In the genomic region with DNA sequence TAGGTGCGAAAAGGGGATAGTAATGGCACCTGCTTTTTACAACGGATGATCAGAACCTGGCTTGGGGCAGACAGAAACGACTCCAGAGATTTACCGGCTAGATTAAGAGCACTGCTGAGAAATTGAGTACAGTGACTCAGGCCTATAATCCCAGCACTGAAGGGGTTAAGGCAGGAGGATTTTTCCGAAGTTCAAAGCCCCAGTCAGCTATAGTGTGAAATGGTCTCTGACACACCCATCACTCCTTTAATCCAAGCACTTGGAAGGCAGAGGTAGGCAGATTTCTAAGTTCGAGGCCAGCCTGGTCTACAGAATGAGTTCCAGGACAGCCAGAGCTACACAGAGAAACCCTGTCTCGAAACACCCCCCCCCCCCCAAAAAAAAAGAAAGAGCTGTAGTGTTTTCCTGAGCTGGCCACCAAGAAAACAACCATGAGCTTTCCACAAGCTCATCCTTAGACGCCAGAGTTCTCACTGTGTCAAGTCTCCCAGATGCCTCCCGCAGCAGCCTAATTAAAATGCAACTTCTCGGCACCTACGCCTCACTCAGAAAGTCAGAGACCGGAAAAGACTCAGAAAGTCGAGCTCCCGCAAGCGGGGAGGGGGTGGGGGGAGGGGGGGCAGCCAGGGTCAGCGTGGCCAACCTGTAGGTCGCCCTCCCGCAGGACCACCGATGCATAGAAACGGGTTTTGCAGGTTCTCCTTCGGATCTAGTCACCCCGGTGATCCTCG, we compare ENCODE assay signal across 8 mouse cellular contexts. TPM values are rescaled to one million over a fixed set of nuclear protein-coding genes. Genes with fewer than 3 reads are reported as not detected.
DNase-seq lines count a peak whose midpoint lies in the region; ATAC-seq and TF ChIP-seq lines count a peak whose summit lies in the region.

No protein-coding gene starts in this region.

- no peaks in the 10 kb centered on the region for H3K9me3 ChIP-seq in hindbrain, embryonic 15.5 days

- no peaks in the 10 kb centered on the region for H3K27me3 ChIP-seq in hindbrain, embryonic 15.5 days

- TF ChIP-seq POLR2A in cortical plate, adult 2 months (IDR thresholded peaks at IDR 0.05; ENCODE audit: extremely low read depth, insufficient read depth, low read length), result no peak

- H3K4me1 ChIP-seq in cortical plate, adult 2 months (ENCODE audit: control insufficient read depth, insufficient read depth, low read length), result no peaks in the 10 kb centered on the region
- peaks cover 6% of the 10 kb centered on the region; the same call in 1 of the 2 replicates for H3K4me1 ChIP-seq in hindbrain, embryonic 15.5 days (replicated peaks)

- WGBS in hindbrain, embryonic 15.5 days, result 19% methylated on average over 22 of the region's 23 CpGs

- peak overlapping the region; percentile 97 for H3K4me2 ChIP-seq in hindbrain, embryonic 15.5 days

- DNase-seq in right cerebral cortex, adult 18-20 months, result peak; percentile 32
- DNase-seq in right cerebral cortex, postnatal 36 days (ENCODE audit: low spot score in 2 of 2), result no peak
- peak; percentile 25 for DNase-seq in mesoderm, embryonic 11.5 days (ENCODE audit: low read depth, low spot score)
- no peak for DNase-seq in natural killer cell, adult 2 months (ENCODE audit: low spot score in 2 of 2)
- DNase-seq in cerebellum, adult 11-12 months, result no peak
- DNase-seq in gastrocnemius, adult 8-10 months (ENCODE audit: low spot score in 2 of 2), result no peak

- H3K36me3 ChIP-seq in hindbrain, embryonic 15.5 days, result no peaks in the 10 kb centered on the region

- no peak for TF ChIP-seq CTCF in cortical plate, adult 2 months (IDR thresholded peaks at IDR 0.05; ENCODE audit: extremely low read depth, insufficient read depth, low read length)

- H3K4me3 ChIP-seq in cortical plate, adult 2 months (ENCODE audit: insufficient read depth, low read length), result peak overlapping the region; percentile 60
- H3K4me3 ChIP-seq in hindbrain, embryonic 15.5 days, result peak overlapping the region; percentile 49

- H3K27ac ChIP-seq in cortical plate, adult 2 months (ENCODE audit: insufficient read depth, low read length), result peak overlapping the region; percentile 61; the same call in 1 of the 2 replicates
- no peak overlapping the region for H3K27ac ChIP-seq in hindbrain, embryonic 15.5 days (replicated peaks)

- H3K9ac ChIP-seq in hindbrain, embryonic 15.5 days, result peak overlapping the region; percentile 45; the same call in 1 of the 2 replicates

- ATAC-seq in hindbrain, embryonic 15.5 days (ENCODE audit: low FRiP score, low read depth), result no peak; the same call in none of the 2 replicates

RNA-seq across cellular contexts. Expression of a gene that starts 0.8 kb away (rescaled TPM):
- polyA plus RNA-seq in cortical plate, adult 2 months (2012; rRNA removed), result 1.9 and 2.6 TPM in 2 replicates
- polyA plus RNA-seq in hindbrain, embryonic 15.5 days (2015; fragmentation: Nextera tagmentation; extraction: Ambion mirVana), result 2.2 and 2.4 TPM in 2 replicates
- total RNA-seq in gastrocnemius, adult 8-10 months (2022), result 1 to 10 TPM; 5.0 to 9.6 (median 5.9) TPM

RNA-seq across cellular contexts. Expression of a gene that starts 35.3 kb away (rescaled TPM):
- polyA plus RNA-seq in cortical plate, adult 2 months (2012; rRNA removed), result 25.7 and 27.4 TPM in 2 replicates
- 35.0 and 44.8 TPM in 2 replicates for polyA plus RNA-seq in hindbrain, embryonic 15.5 days (2015; fragmentation: Nextera tagmentation; extraction: Ambion mirVana)
- total RNA-seq in gastrocnemius, adult 8-10 months (2022), result 10 to 100 TPM; 19.1 to 24.3 (median 23.7) TPM

Comparison
In these comparisons a context has a peak if more than half of its experiments do, and no peak if none do; other contexts are left out.
1. DNase-seq: peak in right cerebral cortex, adult 18-20 months (single experiment) and mesoderm, embryonic 11.5 days (single experiment); none in right cerebral cortex, postnatal 36 days (0 of 2), natural killer cell, adult 2 months (0 of 2), cerebellum, adult 11-12 months (single experiment) and gastrocnemius, adult 8-10 months (0 of 2).